Mouse (Mus musculus): ENCODE results near the gene Gm4869. TPM values are rescaled to one million over a fixed set of nuclear protein-coding genes. Genes with fewer than 3 reads are reported as not detected.

Gene Gm4869
- total and polyA plus RNA-seq, 2 experiments from 2014 or later: not detected

DNA sequence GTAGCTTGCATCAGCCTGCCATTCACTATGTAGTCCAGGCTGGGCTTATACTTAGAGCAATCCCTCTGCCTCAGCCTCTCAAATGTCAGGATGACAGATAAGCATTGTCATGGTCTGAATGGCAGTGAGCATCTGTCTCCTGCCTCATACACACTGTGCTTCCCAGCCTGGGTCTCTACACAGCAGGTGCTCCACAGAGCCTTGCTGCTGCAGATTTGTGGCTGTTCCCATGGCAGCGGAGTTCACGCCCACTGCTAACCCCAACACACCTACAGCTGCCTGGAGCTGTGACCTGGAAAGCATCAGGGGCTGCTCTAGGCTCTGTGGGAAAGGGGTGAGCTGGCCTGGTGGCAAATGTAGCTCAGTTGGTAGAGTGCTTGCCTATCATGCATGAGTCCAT lies 19.5 kb downstream of the Gm4869 start:
- H3K27ac ChIP-seq: no peak overlapping the region
- H3K4me3 ChIP-seq (ENCODE audit: low read length): no peak overlapping the region
- no peak overlapping the region for H3K4me2 ChIP-seq (ENCODE audit: low read depth, low read length)
- ATAC-seq (no peak), DNase-seq (ENCODE audit: low spot score) (no peak)
- no peaks in the 10 kb centered on the region for H3K36me3 ChIP-seq (ENCODE audit: insufficient read depth, low read length)
- no peaks in the 10 kb centered on the region for H3K9me3 ChIP-seq (ENCODE audit: low read length)
- H3K27me3 ChIP-seq (ENCODE audit: insufficient read depth, low read length): no peaks in the 10 kb centered on the region
- TF ChIP-seq CTCF (IDR thresholded peaks at IDR 0.05; ENCODE audit: low read depth): no peak
- no peaks in the 10 kb centered on the region for H3K4me1 ChIP-seq (ENCODE audit: insufficient read depth, low read length)
- no peak overlapping the region for H3K9ac ChIP-seq (replicated peaks; ENCODE audit: low read length)
- 68% methylated on average over 2 of the region's 2 CpGs for WGBS

DNA sequence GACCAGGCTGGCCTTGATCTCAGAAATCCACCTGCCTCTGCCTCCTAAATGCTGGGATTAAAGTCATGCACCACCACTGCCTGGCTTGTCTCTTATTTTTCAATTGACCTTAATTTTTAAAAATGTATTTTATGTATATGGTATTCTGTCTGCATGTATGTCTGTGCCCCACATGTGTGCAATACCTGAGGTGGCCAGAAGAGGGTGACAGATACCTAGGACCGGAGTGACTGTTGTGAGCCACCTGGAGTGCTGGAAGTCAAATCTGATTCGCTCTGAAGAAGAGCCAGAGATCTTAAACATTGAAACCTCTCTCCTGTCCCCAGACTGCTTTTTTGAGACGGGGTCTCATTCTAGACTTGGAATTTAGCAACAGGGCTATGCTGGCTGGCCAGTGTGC lies 26.9 kb downstream of the Gm4869 start:
- Histone ChIP-seq H3K4me1 (ENCODE audit: insufficient read depth, low read length) (no peaks in the 10 kb centered on the region), H3K27me3 (ENCODE audit: insufficient read depth, low read length) (no peaks in the 10 kb centered on the region), H3K4me3 (ENCODE audit: low read length) (no peak overlapping the region), H3K9ac (replicated peaks; ENCODE audit: low read length) (no peak overlapping the region), H3K4me2 (ENCODE audit: low read depth, low read length) (no peak overlapping the region), H3K27ac (no peak overlapping the region), H3K9me3 (ENCODE audit: low read length) (no peaks in the 10 kb centered on the region), H3K36me3 (ENCODE audit: insufficient read depth, low read length) (no peaks in the 10 kb centered on the region)
- peak; percentile 32 for TF ChIP-seq CTCF (IDR thresholded peaks at IDR 0.05; ENCODE audit: low read depth)
- no peak for DNase-seq (ENCODE audit: low spot score)
- WGBS: 77% methylated on average over 3 of the region's 3 CpGs
- ATAC-seq: no peak

DNA sequence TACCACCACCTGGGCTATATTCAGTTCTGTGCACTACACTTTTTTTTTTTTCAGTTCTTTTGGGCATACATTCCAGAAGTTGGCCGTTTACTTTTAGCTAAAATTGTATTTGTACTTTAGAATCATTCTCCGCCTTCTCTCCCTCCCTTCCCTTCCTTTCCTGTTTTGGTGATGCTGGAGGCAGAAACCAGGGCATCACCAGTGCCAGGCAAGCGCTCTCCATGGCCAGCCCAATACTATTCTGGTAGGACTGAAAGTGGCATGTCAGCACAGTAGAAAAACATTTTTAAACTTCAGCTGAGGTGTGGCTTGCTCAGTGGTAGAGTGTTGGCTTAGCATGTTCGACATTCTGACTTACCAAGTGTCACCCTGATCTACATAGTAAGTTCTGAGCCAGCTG lies 36.0 kb downstream of the Gm4869 start:
- no peaks in the 10 kb centered on the region for H3K9me3 ChIP-seq (ENCODE audit: low read length)
- H3K27ac ChIP-seq: no peak overlapping the region
- no peak overlapping the region for H3K4me2 ChIP-seq (ENCODE audit: low read depth, low read length)
- no peak overlapping the region for H3K9ac ChIP-seq (replicated peaks; ENCODE audit: low read length)
- TF ChIP-seq CTCF (IDR thresholded peaks at IDR 0.05; ENCODE audit: low read depth): no peak
- no peaks in the 10 kb centered on the region for H3K36me3 ChIP-seq (ENCODE audit: insufficient read depth, low read length)
- no peaks in the 10 kb centered on the region for H3K4me1 ChIP-seq (ENCODE audit: insufficient read depth, low read length)
- DNase-seq (ENCODE audit: low spot score) (no peak), ATAC-seq (no peak)
- H3K27me3 ChIP-seq (ENCODE audit: insufficient read depth, low read length): no peaks in the 10 kb centered on the region
- no peak overlapping the region for H3K4me3 ChIP-seq (ENCODE audit: low read length)
- 86% methylated on average over 4 of the region's 4 CpGs for WGBS

DNA sequence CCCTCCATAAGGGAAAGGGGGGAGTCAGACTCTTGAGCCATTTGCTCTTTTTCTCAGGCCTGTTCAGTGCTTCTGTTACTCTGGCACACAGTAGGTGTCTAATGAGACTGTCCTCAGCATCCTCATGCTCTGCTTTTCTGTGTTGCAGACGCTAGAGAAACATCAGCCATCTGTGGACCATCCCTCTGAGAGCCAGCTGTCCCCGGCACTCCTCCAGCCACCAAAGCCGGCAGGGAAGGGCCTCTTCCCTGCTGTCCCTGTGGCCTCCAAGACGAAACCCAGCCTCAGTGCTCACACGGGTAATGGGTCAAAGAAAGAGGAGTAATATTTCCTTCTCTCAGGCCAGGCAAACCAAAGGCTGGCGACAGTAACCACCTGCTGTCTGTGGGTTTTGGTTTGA lies 45.7 kb downstream of the Gm4869 start:
- H3K9me3 ChIP-seq (ENCODE audit: low read length): no peaks in the 10 kb centered on the region
- TF ChIP-seq CTCF (IDR thresholded peaks at IDR 0.05; ENCODE audit: low read depth): no peak
- no peaks in the 10 kb centered on the region for H3K27me3 ChIP-seq (ENCODE audit: insufficient read depth, low read length)
- WGBS: 60% methylated on average over 6 of the region's 6 CpGs
- H3K4me2 ChIP-seq (ENCODE audit: low read depth, low read length): no peak overlapping the region
- no peaks in the 10 kb centered on the region for H3K36me3 ChIP-seq (ENCODE audit: insufficient read depth, low read length)
- H3K9ac ChIP-seq (replicated peaks; ENCODE audit: low read length): no peak overlapping the region
- H3K4me1 ChIP-seq (ENCODE audit: insufficient read depth, low read length): no peaks in the 10 kb centered on the region
- H3K4me3 ChIP-seq (ENCODE audit: low read length): no peak overlapping the region
- DNase-seq (ENCODE audit: low spot score) (no peak), ATAC-seq (no peak)
- no peak overlapping the region for H3K27ac ChIP-seq

DNA sequence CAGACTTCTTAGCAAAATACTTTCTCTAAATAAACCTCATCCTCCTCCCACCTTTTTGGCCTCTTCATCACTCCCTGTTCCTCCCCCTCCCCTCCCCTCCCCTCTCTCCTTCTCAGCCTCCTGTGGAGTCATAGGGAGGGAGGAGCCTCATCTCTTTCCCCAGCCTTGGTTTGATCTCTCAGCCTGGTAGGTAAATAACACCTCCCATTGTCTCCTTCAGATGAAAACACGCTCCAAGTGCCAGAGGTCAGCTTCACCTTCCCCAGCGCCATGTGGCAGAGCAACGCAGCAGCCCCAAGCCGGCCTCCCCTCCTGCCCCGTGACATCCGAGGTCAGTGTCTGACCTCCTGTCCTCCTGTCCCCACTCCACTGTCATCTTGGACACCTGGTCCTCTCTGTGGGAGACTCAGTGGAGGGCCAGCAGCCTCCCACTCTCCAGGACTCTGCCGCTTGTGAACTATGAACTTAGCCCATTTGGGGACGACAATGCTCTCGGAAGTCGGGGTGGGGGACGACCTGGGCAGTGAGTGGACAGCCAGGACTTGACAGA lies 47.3 kb downstream of the Gm4869 start:
- Histone ChIP-seq H3K4me3 (ENCODE audit: low read length) (no peak overlapping the region), H3K27ac (no peak overlapping the region), H3K4me1 (ENCODE audit: insufficient read depth, low read length) (no peaks in the 10 kb centered on the region), H3K9ac (replicated peaks; ENCODE audit: low read length) (no peak overlapping the region), H3K9me3 (ENCODE audit: low read length) (no peaks in the 10 kb centered on the region), H3K36me3 (ENCODE audit: insufficient read depth, low read length) (no peaks in the 10 kb centered on the region), H3K27me3 (ENCODE audit: insufficient read depth, low read length) (no peaks in the 10 kb centered on the region), H3K4me2 (ENCODE audit: low read depth, low read length) (no peak overlapping the region)
- no peak for TF ChIP-seq CTCF (IDR thresholded peaks at IDR 0.05; ENCODE audit: low read depth)
- DNase-seq (ENCODE audit: low spot score) (no peak), ATAC-seq (no peak)
- 34% methylated on average over 11 of the region's 11 CpGs for WGBS

DNA sequence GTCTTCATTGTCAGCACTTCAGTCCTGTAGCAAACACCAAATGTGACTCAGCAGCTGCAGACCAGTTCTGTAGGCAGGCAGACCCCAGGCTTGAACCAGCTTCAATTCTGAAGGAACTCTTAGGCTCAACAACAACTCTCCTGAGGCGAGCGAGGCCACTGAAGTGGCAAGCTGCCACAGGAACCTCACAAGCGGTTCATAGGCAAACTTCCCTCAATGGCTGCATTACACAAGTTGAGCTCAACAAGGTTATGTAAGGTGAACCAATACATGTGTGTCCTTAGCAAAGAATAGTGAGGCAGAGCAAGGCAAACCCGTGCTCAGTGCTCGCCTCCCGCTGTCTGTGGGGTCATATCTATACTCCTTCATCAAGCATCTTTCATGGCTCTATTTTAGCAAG lies 52.7 kb downstream of the Gm4869 start:
- no peak for ATAC-seq
- Histone ChIP-seq H3K4me1 (ENCODE audit: insufficient read depth, low read length) (no peaks in the 10 kb centered on the region), H3K27me3 (ENCODE audit: insufficient read depth, low read length) (no peaks in the 10 kb centered on the region), H3K36me3 (ENCODE audit: insufficient read depth, low read length) (no peaks in the 10 kb centered on the region), H3K4me3 (ENCODE audit: low read length) (no peak overlapping the region), H3K9ac (replicated peaks; ENCODE audit: low read length) (no peak overlapping the region), H3K4me2 (ENCODE audit: low read depth, low read length) (no peak overlapping the region), H3K9me3 (ENCODE audit: low read length) (no peaks in the 10 kb centered on the region), H3K27ac (no peak overlapping the region)
- 79% methylated on average over 6 of the region's 6 CpGs for WGBS
- TF ChIP-seq CTCF (IDR thresholded peaks at IDR 0.05; ENCODE audit: low read depth): no peak
- DNase-seq (ENCODE audit: low spot score): no peak

DNA sequence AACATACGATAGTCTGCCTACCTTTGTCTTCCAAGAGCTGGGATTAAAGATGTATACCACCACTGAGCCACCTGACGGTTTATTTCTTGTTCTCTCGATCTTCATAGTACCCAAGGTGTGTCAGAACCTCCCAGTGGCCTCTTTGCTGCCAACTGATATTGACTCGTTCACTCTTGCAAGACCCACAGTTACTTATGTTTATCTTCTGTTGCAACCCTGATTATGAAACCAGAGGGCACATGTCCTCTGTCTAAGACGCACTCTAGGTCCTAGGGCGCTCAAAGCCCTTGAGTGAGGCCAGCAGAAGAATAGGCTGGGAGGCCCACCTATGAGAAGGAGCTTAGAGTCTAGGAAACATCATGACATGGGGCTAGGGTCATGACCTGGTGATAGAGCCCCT lies 55.3 kb downstream of the Gm4869 start:
- Histone ChIP-seq H3K27me3 (ENCODE audit: insufficient read depth, low read length) (no peaks in the 10 kb centered on the region), H3K27ac (no peak overlapping the region), H3K9ac (replicated peaks; ENCODE audit: low read length) (no peak overlapping the region), H3K4me3 (ENCODE audit: low read length) (no peak overlapping the region), H3K9me3 (ENCODE audit: low read length) (no peaks in the 10 kb centered on the region), H3K36me3 (ENCODE audit: insufficient read depth, low read length) (no peaks in the 10 kb centered on the region), H3K4me1 (ENCODE audit: insufficient read depth, low read length) (0 out of 2 replicates have a peak, but pooled peaks cover 3% of the 10 kb centered on the region), H3K4me2 (ENCODE audit: low read depth, low read length) (no peak overlapping the region)
- DNase-seq (ENCODE audit: low spot score) (no peak), ATAC-seq (no peak)
- TF ChIP-seq CTCF (IDR thresholded peaks at IDR 0.05; ENCODE audit: low read depth): no peak
- WGBS: 87% methylated on average over 6 of the region's 6 CpGs
